Mouse (Mus musculus) skeletal muscle tissue, adult 2 months (tissue): ENCODE measurements around the gene Hist1h3c.

Experiments used
- DNase-seq: peaks from one replicate; pipeline ENCODE4 v3.0.0-alpha.2; 2012; ENCODE audit warnings: low read depth, low spot score

Hist1h3c gene

DNA sequence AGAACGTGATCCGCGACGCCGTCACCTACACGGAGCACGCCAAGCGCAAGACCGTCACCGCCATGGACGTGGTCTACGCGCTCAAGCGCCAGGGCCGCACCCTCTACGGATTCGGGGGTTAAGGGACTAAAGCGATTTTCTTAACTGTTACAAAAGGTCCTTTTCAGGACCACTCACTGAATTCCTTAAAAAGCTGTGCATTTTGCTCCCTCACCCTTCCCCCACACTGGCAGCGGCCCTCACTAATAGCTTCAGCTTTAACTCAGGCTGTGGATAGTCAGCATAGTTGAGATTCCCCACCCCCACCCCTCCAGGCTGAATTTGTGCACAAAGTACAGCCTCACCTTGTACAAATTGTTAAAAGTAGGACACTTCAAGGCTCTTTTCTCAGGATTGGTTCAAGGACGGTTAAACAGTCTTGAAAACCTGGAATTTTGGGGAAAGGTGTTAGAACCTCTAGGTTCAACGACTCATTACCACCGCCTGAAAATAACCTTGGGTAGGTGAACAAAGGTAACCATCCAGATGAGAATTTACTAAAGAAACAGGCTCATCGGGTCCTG is 11.9 kb upstream of the Hist1h3c start:
- DNase-seq: no peak

DNA sequence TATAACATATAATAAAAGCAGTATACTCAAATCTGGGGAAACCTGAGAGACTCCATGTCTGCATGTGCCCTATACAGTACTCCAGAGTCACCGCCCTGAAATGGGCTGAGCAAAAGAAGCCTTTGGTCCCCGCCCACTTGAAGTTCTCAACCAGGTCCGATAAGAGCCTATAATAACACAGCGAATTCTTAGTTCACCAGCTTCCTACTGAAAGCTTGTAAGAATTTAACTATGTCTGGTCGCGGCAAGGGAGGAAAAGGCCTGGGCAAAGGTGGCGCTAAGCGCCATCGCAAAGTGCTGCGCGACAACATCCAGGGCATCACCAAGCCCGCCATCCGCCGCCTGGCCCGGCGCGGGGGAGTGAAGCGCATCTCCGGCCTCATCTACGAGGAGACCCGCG is 11.4 kb upstream of the Hist1h3c start, which contains the start of gene Hist1h4b:
Gene Hist1h4b, plus strand, starts transcription at position 224 of the 400 bp plus-strand sequence.
- peak; percentile 79 for DNase-seq

DNA sequence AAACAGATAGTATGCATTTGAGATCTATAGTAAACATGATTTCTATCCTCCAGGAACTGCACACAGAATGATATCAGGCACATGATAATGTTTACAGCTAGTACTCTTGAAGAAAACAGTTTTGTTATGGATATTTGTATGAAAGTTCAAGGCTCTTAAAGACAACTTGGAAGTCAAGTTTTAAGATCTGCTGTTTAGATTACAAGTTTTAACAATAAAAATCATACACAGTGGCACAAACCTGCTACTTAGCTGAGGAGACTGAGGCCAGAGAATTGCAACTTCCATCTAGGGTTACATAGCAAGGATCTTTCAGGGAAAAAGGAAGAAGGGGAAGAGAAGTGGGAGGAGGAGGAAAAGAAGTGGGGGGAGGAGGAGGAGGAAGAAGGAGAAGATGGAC is 9.6 kb upstream of the Hist1h3c start:
- DNase-seq: no peak

DNA sequence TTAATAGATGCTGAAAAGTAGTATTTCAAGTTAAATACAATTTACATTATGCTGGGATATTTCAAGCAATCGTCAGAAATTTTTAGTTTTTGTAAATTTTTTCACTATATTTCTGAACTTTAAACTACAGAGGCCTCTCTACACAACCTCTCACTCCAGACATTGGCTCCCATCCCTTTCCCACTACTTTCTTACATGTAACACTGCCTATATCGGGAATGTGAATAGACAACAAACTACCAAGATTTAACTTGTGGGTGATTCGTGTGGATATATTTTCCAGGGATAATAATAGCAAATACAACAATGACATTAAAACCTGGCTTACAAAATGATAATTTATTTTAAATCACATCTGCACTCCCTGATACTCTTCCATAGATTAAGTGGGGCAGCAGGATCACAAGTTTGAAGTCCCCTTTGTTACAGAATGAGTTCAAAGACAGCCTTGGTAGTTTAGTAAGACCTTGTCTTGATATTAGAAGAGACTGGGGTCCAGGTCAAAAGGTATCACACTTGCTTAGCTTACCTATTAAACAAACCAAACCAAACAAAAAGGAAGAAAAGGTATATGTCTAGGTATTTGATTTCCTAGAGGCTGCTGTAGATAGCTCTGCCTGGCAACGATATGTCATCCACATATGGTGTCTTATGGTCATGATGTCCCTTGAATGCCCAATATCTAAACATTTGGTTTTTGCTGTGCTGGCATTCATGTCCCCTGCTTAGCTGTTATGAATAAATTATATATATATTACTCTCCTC is 8.1 kb upstream of the Hist1h3c start:
- DNase-seq: no peak

DNA sequence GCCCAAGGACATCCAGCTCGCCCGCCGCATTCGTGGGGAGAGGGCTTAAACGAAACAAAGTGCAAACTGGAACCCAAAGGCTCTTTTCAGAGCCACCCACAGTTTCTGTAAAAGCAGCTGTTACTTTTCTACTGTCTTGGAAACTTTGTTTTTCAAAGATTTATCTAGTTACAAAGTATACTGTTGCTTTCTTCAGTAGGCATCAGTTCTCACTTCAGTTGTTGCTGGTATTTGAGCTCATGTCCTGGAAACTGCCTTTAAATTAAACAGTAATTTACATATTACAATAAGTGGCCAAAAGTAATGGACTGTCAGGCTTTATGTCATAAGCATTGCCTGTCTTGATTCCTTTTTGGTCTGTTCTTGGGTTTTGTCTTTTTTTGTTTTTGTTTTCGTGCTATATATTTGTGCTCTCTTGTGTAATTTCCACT is 7.4 kb upstream of the Hist1h3c start:
- DNase-seq: no peak

DNA sequence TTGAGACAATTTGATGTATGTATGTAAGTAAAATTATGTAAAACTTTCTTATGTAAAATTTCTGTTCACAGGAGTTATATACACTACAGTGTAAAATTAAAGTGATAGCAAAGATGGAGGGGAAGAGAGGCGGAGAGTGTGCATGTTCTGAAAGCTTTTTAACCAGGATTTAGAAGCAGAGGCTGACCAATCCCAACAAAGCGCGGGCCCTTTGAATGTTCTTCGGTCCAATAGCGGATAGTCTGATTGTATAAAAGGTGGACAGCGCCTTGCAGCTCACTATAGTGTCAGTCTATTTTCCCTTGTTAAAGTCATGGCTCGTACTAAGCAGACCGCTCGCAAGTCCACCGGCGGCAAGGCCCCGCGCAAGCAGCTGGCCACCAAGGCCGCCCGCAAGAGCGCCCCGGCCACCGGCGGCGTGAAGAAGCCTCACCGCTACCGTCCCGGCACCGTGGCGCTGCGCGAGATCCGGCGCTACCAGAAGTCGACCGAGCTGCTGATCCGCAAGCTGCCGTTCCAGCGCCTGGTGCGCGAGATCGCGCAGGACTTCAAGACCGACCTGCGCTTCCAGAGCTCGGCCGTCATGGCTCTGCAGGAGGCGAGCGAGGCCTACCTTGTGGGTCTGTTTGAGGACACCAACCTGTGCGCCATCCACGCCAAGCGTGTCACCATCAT is 6.8 kb upstream of the Hist1h3c start, which contains the start of gene Hist1h3b:
Gene Hist1h3b, plus strand, starts transcription at position 201 of the 675 bp plus-strand sequence.
- peak; percentile 75 for DNase-seq

DNA sequence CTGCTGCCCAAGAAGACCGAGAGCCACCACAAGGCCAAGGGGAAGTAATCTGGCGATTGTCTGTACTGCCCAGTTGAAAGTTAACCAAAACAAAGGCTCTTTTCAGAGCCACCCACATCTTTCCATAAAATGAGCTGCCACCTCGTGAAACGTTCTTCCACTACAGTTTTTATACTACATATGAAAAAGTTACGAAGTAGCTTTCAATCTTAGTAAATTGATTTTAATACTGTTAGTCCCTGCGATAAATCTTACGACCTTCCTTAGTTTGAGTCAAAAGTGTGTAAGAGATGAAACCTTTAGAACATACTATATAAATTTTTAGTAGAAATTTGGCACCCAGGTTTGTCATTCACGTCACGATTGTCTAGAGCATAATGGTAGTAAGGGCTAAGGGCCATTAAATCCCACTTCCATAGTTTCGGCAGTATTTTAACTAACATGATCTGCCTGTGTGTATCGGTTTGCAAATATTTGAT is 6.1 kb upstream of the Hist1h3c start:
- DNase-seq: no peak

DNA sequence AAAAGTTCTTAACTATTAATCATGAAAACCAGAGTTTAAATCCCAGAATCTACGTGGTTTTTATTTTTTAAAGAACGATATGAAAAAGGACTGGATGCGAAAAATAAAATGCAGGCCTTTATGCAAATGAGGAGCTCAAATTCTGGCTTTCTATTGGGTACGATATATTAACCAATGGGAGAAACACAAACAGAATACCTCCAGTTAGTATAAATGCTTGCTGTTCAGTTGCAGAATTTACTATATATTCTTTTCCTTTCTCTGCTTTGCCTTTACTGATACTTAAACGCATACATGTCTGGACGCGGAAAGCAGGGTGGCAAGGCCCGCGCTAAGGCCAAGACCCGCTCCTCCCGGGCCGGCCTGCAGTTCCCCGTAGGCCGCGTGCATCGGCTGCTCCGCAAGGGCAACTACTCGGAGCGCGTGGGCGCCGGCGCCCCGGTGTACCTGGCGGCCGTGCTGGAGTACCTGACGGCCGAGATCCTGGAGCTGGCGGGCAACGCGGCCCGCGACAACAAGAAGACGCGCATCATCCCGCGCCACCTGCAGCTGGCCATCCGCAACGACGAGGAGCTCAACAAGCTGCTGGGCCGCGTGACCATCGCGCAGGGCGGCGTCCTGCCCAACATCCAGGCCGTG is 5.6 kb upstream of the Hist1h3c start, which contains the start of gene Hist1h2ab:
Gene Hist1h2ab, plus strand, starts transcription at position 288 of the 639 bp plus-strand sequence.
- peak; percentile 37 for DNase-seq

DNA sequence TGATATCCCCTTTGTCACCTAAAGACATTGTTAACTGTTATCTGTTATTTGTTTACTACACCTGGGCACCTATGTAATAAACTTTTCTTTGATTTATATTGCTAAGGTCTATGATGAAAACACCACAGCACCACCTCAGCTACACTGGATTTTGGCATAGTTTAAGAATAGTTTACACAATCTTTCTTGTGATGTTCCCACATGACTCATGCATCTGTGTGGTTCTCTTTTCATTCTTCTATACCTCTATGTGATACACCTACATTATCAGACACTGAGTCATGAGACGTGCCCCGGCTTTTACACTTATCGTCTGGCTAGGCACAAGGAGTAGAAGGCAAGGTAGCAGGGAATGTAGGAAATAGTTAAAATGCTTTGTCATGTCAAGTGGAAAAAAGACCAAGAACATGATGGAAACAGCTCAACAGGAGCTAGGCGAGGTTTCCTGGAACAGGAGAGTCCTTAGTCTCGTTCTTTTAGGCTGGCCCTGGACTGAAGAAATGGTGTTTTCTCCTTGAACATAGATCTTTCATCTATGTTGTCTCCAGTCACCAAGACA is 4.2 kb upstream of the Hist1h3c start:
- no peak for DNase-seq

DNA sequence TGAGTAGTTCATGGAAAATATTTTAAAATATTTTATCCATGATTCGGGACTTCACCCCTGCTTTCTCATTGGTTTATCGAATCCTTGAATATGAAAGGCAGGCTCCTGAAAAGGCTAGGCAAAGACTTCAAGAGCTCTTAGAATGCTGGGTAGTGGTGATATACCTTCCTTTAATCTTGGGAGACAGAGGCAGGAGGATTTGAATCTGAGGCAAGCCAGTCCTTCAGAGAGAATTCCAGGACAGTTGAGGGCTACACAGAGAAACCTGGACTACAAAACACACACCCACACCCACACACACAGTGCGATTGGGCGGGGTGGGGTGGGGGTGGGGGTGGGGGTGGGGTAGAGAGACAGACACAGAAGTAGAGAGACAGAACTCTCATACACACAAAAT is 2.5 kb upstream of the Hist1h3c start:
- DNase-seq: no peak

DNA sequence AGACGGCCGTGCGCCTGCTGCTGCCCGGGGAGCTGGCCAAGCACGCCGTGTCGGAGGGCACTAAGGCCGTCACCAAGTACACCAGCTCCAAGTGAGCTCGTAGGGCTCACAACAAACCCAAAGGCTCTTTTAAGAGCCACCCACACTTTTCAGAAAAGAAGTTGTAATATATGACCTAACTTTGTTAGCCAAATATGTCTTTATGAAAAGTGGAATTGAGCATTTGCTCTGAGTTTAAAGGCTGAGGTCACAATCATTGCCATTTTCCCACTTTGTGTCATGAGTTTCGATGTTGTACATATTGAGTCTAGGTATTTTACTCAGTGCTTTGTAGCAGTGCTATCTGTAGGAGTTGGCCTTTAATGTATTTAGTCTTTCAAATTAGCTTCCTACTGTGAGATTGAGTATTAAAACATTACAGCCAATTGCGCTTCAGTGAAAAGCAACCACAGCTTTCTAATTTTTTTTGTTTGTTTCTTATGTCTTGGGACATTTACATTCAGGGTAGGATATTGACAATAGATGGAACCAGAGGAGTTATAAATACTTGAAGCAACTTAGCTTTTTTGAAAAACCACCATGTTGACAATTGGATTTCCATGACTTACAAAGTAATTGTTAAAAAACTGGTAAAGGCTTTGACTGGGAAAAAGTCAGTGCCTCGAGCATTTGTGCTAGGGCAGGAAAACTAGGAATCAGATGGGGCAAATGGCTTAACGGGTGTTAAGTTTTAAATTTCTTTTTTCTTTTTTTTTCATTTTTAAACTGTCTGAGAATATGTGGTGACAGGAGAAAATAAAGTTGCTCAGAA is 1.9 kb upstream of the Hist1h3c start:
- DNase-seq: no peak

DNA sequence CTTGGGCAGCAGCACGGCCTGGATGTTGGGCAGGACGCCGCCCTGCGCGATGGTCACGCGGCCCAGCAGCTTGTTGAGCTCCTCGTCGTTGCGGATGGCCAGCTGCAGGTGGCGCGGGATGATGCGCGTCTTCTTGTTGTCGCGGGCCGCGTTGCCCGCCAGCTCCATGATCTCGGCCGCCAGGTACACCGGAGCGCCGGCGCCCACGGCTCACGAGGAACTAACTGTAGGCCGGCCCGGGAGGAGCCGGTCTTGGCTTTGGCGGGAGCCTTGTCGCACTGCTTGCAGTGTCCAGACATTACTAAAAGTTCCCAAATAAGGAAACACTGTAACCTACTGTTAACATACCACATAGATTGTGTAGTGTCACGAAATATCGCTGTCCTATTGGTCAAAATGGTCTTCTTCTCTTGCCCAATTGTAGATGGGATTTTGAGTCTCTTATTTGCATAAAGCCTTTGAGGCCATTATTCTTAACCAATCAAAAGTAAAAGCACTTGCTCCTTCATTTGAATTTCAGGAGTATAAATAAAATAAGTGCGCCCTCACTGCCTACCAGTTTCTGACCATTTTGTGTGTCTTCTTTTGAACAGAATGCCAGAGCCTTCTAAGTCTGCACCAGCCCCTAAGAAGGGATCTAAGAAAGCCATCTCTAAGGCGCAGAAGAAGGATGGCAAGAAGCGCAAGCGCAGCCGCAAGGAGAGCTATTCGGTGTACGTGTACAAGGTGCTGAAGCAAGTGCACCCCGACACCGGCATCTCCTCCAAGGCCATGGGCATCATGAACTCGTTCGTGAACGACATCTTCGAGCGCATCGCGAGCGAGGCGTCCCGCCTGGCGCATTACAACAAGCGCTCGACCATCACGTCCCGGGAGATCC is 1.0 kb upstream of the Hist1h3c start, which contains the start of gene Hist1h2bb:
Gene Hist1h2bb, plus strand, starts transcription at position 534 of the 880 bp plus-strand sequence.
- peak; percentile 92 for DNase-seq

DNA sequence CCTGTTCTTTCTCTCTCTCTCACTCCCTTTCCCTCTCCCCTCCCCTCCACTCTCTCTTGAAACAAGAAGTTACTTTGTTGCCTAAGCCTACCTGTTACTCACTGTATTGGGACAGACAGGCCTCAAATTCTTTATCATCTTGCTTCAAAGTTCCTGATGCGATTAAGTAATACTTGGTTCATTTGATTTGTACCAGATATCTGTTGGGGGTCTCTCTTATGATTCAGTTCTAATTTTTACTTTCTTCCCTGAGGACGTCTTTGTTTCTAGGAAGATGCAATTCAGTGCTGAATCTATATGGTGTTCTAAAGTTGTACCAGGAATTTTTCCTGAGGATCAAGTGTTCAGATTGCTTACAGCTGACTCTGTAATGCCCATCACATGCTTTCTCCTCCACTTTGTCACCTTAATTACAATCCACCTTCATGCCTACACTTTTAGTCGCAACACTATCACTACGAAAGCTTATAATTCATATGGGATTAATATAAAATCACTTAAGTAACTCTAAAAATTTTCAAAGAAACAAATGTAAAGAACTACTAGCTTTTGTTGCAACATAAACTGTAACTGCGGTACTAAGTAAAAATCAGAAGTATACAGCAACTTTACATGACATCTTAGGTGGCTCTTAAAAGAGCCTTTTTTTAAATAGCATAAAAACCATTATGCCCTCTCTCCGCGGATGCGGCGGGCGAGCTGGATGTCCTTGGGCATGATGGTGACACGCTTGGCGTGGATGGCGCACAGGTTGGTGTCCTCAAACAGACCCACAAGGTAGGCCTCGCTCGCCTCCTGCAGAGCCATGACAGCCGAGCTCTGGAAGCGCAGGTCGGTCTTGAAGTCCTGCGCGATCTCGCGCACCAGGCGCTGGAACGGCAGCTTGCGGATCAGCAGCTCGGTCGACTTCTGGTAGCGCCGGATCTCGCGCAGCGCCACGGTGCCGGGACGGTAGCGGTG is 701 bp downstream of the Hist1h3c start:
- no peak for DNase-seq

DNA sequence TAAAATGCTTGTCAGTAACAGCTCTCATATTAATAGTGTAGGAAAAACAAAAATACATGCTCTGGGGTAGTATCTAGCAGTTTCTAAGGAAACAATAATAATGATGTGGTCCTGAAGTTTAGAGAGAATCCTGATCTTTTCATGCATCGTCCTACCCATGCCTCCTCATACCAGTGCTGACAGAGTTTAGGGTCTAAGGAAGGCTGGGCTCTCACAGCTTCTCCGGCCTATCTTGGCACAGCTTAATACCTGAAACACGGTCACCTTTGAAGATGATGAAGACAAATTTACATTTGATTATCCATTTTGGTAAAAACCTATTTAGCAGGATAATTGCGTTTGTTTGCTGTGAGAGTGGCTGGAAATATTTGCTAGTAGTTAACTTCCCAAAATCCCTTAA is 1.4 kb downstream of the Hist1h3c start:
- no peak for DNase-seq

DNA sequence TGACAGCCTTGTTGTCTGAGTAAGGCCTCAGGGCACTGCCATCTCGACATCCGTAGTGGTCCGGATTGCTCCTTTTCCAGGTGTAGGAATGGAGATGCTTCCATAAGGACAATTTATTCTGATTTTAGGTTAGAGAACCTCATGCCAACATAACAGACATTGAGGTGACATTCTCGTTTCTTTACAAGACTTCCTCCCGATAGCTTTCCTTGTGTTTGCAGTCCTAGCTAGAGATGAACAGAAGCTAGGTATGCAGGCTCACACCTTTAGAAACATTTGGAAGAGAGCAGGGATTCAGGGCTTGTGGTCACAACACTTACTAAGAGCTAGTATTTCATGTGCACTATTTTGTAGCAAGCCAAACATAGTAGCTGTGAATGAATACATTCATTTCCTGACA is 2.2 kb downstream of the Hist1h3c start:
- DNase-seq: no peak

DNA sequence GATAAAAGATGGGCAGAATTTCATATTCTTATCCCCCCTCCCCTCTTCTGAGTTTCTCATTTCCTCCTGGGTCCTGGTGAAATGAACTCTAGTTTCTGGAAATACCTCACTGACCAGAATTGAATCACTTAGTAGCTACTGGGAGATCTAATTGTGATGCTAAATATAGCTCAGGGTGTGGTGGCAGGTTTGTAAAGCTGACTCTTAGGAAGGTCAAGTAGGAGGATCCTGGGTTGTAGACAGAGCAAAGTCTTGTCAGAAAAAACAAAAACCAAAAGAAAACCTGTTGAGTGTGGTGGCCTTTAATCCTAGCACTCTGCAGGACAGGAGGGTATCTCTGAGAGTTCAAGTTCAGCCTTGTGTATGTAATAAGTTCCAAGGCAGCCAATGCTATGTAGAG is 3.4 kb downstream of the Hist1h3c start:
- DNase-seq: no peak

DNA sequence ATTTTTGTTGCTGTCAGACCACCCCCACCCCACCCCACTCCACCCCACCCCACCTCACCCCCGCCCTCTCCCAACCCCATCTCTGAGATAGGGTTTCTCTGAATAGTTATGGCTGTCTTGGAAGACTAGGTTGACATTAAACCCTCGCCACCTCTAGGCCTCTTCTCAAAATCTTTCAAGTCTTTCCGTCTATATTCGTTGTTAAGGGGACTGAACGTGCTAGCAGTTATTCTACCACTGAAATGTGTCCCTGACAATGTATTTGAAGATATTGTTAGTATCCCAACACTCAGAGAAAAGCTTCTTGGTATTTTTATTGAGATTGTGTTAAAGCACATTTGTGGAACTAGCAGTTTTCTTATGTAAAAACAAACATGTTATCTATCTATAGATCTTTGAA is 4.5 kb downstream of the Hist1h3c start:
- no peak for DNase-seq

DNA sequence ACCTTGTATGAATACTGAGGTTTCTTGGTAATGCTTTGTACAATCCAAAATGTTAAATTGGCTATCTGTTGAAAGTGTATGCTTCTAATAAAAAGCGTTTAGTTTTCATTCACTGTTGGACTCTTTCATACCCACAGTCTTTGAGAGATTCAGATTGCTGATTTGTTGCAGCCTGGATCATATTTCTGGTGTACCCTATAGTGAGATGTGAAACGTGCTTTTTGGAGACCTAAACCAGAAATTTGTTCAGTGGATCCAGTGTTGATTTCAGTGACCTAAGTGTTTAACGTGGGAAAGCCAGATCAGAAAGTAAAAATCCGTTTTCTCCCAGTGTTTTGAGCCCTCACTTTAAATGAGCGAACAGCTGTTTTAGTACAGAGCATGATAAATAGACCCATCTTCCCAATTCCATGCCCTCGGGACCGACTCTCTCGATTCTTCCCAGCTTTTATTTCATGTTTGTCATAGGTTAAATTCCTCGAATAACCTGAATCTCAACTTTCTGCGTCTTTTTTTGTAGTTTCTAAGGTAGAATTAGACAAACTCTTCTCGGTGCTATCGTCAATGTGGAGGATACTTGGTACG is 5.1 kb downstream of the Hist1h3c start:
- DNase-seq: no peak
